Mouse (Mus musculus) T-helper 17 cell (primary cell): Measurements from ENCODE around the gene Adamts4.

ENCODE experiments used
- in situ Hi-C, 2 experiments: fragments of 300-600 bp; cut with MboI, MseI; formaldehyde crosslinking; loops; 1 replicate in 1 of 2; 2 replicates in 1 of 2; pipeline ENCODE4 v1.15.1; 2025; ENCODE audit warnings: high pct_unique_total_duplicates in 2 of 2

Gene Adamts4

GRCm38 (mm10) chr1:171252415-171252814, 2.2 kb downstream of the Adamts4 start:
- in situ Hi-C loops = loop anchor here in 1 of 2 experiments (10.0 to 25.0 kb wide), 2 partner anchors 138 to 365 kb away; partner anchors contain the start of genes Cfap126, Dusp12 and Gm26620

GRCm38 (mm10) chr1:171256095-171256818, 6.0 kb downstream of the Adamts4 start:
- in situ Hi-C loops = loop anchor here in 1 of 2 experiments (10.0 to 25.0 kb wide), 2 partner anchors 141 to 369 kb away; partner anchors contain the start of genes Cfap126, Dusp12 and Gm26620

- in situ Hi-C loops = loop anchor here in 1 of 2 experiments (10.0 to 25.0 kb wide), 2 partner anchors 142 to 370 kb away; partner anchors contain the start of genes Cfap126, Dusp12 and Gm26620
Measured at GRCm38 (mm10) chr1:171256937-171257548, 6.8 kb downstream of the Adamts4 start.

- in situ Hi-C loops = loop anchor here in 1 of 2 experiments (10.0 to 25.0 kb wide), 2 partner anchors 143 to 370 kb away; partner anchors contain the start of genes Cfap126, Dusp12 and Gm26620
Measured at GRCm38 (mm10) chr1:171257781-171258180, 7.6 kb downstream of the Adamts4 start.

- in situ Hi-C loops = loop anchor here in 1 of 2 experiments (10.0 to 25.0 kb wide), 2 partner anchors 144 to 372 kb away; partner anchors contain the start of genes Cfap126, Dusp12 and Gm26620
Measured at GRCm38 (mm10) chr1:171258921-171259320, 8.7 kb downstream of the Adamts4 start.

GRCm38 (mm10) chr1:171260316-171260715, 10.1 kb downstream of the Adamts4 start:
- in situ Hi-C loops = loop anchor here in 1 of 2 experiments (25.0 kb wide), 1 partner anchor 373 kb away; the partner anchor contains the start of genes Dusp12 and Gm26620

- in situ Hi-C loops = loop anchor here in 1 of 2 experiments (25.0 kb wide), 1 partner anchor 375 kb away; the partner anchor contains the start of genes Dusp12 and Gm26620
Measured at GRCm38 (mm10) chr1:171262594-171263130, 12.4 kb downstream of the Adamts4 start.

- in situ Hi-C loops = loop anchor here in 1 of 2 experiments (25.0 kb wide), 1 partner anchor 376 kb away; the partner anchor contains the start of genes Dusp12 and Gm26620
Measured at GRCm38 (mm10) chr1:171263185-171263611, 13.0 kb downstream of the Adamts4 start.

- in situ Hi-C loops = loop anchor here in 1 of 2 experiments (25.0 kb wide), 1 partner anchor 377 kb away; the partner anchor contains the start of genes Dusp12 and Gm26620
Measured at GRCm38 (mm10) chr1:171263666-171264461, 13.6 kb downstream of the Adamts4 start.

GRCm38 (mm10) chr1:171265971-171266744, 15.9 kb downstream of the Adamts4 start:
- in situ Hi-C loops = loop anchor here in 1 of 2 experiments (25.0 kb wide), 1 partner anchor 379 kb away; the partner anchor contains the start of genes Dusp12 and Gm26620

GRCm38 (mm10) chr1:171268341-171268740, 18.1 kb downstream of the Adamts4 start:
- in situ Hi-C loops = loop anchor here in 1 of 2 experiments (25.0 kb wide), 1 partner anchor 381 kb away; the partner anchor contains the start of genes Dusp12 and Gm26620

- in situ Hi-C loops = loop anchor here in 1 of 2 experiments (25.0 kb wide), 1 partner anchor 383 kb away; the partner anchor contains the start of genes Dusp12 and Gm26620
Measured at GRCm38 (mm10) chr1:171269848-171270572, 19.8 kb downstream of the Adamts4 start, which contains the start of gene B4galt3. B4galt3 (plus strand) TSS chr1:171270328.

GRCm38 (mm10) chr1:171270573-171270900, 20.3 kb downstream of the Adamts4 start:
- in situ Hi-C loops = loop anchor here in 1 of 2 experiments (25.0 kb wide), 1 partner anchor 383 kb away; the partner anchor contains the start of genes Dusp12 and Gm26620

GRCm38 (mm10) chr1:171271196-171271595, 21.0 kb downstream of the Adamts4 start:
- in situ Hi-C loops = loop anchor here in 1 of 2 experiments (25.0 kb wide), 1 partner anchor 384 kb away; the partner anchor contains the start of genes Dusp12 and Gm26620

- in situ Hi-C loops = loop anchor here in 1 of 2 experiments (25.0 kb wide), 1 partner anchor 384 kb away; the partner anchor contains the start of genes Dusp12 and Gm26620
Measured at GRCm38 (mm10) chr1:171271622-171272021, 21.4 kb downstream of the Adamts4 start.

GRCm38 (mm10) chr1:171272086-171272485, 21.9 kb downstream of the Adamts4 start:
- in situ Hi-C loops = loop anchor here in 1 of 2 experiments (25.0 kb wide), 1 partner anchor 385 kb away; the partner anchor contains the start of genes Dusp12 and Gm26620

- in situ Hi-C loops = loop anchor here in 1 of 2 experiments (25.0 kb wide), 1 partner anchor 387 kb away; the partner anchor contains the start of genes Dusp12 and Gm26620
Measured at GRCm38 (mm10) chr1:171274171-171274570, 23.9 kb downstream of the Adamts4 start.

- in situ Hi-C loops = no loop called here
Measured at GRCm38 (mm10) chr1:171275144-171275734, 25.0 kb downstream of the Adamts4 start.
